Mouse (Mus musculus) small intestine, adult 2 months (tissue): ENCODE results near the gene Meioc.

Experiments
- CTCF ChIP-seq: fragments of 200-500 bp; IDR thresholded peaks from 2 replicates; pipeline ENCODE4 v1.5.1; 2012; ENCODE audit warnings: low read depth, mild to moderate bottlenecking, control low read depth, inconsistent platforms, low read length, moderate library complexity, mixed read lengths; ENCODE audit not compliant: insufficient replicate concordance, insufficient read length; ENCODE audit errors: extremely low read depth
- POLR2A ChIP-seq: fragments of 200-500 bp; IDR thresholded peaks from 2 replicates; pipeline ENCODE4 v1.6.1; 2012; ENCODE audit warnings: low read depth, mild to moderate bottlenecking, control low read depth, inconsistent platforms, low read length, moderate library complexity

DNA sequence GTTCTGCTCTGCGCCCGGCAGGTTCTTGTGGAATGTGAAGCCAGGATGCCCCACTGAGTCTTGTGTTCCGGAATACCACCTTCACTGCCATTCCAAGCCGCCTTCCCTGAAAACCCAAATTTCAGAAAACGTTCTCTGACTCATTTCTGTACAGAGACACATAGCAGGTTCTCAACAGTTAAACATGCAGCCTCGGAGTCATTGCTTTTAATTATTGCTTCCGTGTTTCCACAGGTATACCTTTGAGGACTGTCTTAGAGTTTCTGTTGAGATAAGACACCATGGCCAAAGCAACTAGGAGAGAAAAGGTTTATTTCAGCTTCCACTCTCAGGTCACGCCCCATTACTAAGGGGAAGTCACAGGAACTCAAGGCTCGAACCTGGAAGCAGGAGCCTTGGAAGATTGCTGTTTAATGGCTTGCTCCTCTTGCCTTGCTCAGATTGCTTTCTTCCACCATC is 34.5 kb downstream of the Meioc start:
- no peak for TF ChIP-seq POLR2A
- no peak for TF ChIP-seq CTCF
